Mouse (Mus musculus) liver, adult 2 months (tissue): ENCODE measurements at regions not wholly inside any gene's neighbourhood (a gene's known extent, or its start where the extent isn't known, plus 50 kb on each side); places are given as distances from the start of the nearest gene placed in this dataset.

Experiments used
- CTCF ChIP-seq: fragments of 200-500 bp; IDR thresholded peaks from 2 replicates; pipeline ENCODE4 v1.5.1; 2011; ENCODE audit warnings: low read depth, low read length, control low read depth
- POLR2A ChIP-seq: fragments of 200-500 bp; IDR thresholded peaks from 2 replicates; pipeline ENCODE4 v1.6.1; 2011; ENCODE audit warnings: low read length, control low read depth; ENCODE audit not compliant: insufficient read depth; ENCODE audit errors: extremely low read depth

- TF ChIP-seq CTCF = no peak
- no peak for TF ChIP-seq POLR2A
These were observed 128.1 kb upstream of the Haao start for GRCm38 (mm10) chr17:83975813-83976212.
